Mouse (Mus musculus): Measurements from ENCODE around the gene Bcl7c.

The Bcl7c gene

DNA sequence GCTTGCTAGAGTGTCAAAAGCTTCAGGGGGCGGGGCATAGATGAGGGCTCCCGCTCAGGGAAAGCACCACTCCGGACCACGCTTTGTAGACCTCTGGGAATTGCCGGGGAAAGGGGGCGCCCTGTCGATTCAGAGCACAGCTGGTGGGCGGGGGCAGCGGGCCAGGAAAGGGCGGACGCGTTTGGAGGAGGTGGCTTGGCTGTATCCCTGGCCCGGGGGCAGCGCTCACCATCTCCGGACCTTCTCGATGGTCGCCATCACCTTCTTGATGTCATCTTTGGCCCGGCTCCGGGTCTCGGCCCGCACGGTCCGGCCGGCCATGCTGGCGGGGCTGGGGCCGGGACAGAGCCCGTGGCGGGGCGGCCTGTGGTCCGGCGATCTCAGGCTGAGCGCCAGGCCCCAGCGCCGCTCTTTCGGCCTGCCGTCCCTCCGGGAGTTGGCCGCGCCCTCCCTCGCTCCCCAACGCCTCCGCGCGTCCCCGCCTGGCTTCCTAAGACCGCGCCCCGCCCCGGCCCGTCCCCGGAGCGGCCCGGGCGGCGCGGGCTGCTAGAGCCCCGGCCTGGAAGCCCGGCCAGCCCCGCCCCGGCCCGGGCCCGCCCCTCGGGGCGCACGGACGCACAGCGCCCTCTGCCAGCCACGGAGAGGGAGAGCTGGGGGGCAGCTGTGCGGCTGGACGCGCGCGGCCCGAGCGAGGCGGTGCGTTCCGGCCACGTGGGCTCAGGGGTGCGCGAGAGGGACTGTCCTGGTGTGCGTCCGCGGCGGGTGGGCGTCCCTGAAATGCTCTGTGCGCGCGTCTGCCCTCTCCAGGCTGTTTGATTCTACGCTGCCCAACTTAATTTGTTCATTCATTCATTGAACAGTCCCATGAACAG is at the start of gene Bcl7c:
Bcl7c (minus strand) TSS at position 727 of the 872 bp plus-strand sequence.
- WGBS = under 1% methylated on average over 82 of the region's 90 CpGs

DNA sequence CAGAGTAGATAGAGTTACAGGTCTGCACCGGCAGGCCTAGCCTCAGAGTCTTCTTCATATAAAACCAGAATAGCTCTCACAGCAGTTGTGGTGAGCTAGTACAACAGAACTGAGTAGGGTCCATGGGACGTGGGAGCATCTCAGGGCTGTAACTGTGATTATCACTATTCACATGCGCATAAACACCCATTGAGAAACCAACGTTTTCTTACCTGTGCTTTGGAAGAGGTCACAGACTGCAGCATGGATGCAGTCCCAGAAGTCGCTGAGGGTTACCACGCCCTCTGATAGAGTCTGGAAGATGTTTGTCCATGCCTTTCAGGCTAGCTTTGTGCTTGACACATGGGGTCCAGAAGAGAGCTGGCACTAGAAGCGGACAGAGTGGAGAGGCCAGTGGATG is 45.0 kb upstream of the Bcl7c start:
- WGBS = 83% methylated on average over 7 of the region's 7 CpGs

DNA sequence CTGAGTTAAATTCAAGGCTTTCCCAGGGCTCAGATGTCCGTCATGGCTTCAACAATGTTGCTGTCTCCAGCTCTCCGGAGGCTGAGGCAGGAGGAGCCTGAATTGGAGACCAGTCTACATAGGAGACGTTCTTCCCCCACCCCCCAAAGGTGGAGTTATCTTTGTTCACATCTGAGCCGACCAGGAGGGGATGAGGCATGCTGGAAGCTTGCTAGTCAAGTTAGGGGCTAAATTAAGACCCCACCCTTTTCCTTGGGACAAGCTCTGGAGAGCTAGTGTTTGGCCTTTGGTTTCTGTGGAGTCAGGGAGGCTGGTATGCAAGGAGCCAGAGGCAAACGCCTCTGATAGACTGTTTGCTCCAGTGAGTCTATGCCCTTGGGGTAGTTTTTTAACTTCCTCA is 44.4 kb upstream of the Bcl7c start:
- WGBS = 63% methylated on average over 5 of the region's 5 CpGs

DNA sequence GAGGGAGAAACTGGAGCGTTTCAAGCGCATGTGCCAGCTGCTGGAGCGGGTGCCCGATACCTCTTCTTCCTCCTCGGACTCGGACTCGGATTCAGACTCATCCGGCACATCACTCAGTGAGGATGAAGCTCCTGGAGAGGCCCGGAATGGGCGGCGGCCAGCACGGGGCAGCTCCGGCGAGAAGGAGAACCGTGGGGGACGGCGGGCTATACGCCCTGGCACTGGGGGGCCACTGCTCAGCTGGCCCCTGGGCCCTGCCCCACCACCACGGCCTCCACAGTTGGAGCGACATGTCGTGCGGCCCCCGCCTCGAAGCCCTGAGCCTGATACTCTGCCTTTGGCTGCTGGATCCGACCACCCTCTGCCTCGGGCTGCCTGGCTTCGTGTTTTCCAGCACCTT is 43.3 kb upstream of the Bcl7c start:
- WGBS = 94% methylated on average over 26 of the region's 27 CpGs

DNA sequence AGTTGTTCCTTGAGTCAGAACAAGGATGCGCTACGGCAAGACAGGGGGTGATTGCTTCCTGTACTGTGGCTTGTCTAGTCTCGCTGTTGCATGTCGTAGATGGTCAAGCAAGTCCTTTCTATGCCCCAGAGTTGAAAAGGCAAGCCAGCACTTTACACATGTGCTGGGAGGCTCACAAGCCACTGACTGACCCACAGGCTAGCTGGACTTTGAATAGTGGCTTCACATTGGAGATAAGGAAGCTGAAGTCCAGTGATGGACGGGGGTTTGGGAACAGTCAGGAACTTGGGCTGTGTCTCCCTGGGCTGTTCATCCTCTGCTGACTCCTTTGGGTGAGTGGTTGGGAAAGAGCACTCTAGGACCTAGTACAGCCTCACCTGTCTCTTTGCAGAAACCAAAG is 42.9 kb upstream of the Bcl7c start:
- 96% methylated on average over 5 of the region's 5 CpGs for WGBS

DNA sequence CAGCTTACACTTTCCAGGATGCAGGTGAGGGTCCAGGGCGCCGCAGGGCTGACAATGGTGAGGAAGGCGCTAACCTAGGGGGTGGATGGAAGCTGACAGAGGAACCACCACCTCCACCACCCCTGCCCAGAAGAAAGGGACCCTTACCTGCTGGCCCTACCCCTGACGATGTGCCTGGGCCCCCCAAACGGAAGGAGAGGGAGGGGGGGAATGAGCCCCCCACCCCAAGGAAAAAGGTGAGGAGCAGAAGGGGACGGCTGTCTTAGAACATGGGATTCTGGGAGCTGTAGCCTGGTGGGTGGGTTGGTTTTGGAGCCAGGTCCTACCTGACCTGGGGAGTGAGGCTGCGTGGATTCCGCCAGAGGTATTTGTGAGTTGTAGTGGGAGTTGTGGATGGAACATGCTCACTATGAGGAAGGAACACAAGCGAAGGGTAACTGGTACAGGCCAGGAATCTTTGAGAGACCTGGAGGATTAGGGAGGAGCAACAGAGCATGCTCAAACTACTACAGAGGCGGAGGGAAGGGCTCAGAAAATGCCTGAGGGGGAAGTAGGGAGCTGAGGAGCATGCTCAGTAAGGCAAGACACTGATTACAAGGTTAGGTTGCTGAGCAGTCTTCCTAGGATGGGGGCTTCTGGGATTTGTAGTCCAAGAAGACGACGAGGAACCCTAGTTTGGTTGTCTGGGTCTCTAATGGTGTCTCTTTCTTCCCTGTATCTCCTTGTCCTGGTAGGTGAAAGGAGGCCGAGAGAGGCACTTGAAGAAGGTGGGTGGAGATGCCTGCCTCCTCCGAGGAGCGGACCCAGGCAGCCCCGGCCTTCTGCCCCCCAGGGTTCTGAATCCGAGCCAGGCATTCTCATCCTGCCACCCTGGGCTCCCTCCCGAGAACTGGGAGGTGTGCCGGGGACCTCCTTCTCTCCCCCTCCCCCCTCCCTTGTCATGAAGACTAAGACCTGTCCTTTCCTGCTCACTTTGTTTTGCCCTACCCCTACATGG is 41.7 kb upstream of the Bcl7c start:
- WGBS = 65% methylated on average over 19 of the region's 19 CpGs

DNA sequence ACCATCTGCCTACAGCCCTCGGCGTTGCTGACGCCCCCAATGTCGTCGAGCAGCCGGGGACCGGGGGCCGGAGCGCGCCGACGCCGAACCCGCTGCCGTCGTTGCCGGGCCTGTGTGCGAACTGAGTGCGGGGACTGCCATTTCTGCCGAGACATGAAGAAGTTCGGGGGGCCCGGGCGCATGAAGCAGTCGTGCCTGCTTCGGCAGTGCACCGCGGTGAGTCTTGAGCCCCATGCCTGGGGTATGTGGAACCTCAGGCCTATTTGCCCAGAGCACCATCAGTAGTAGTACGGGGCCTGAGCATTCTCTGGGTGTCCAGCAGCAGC is 39.5 kb upstream of the Bcl7c start:
- WGBS = 93% methylated on average over 28 of the region's 28 CpGs

DNA sequence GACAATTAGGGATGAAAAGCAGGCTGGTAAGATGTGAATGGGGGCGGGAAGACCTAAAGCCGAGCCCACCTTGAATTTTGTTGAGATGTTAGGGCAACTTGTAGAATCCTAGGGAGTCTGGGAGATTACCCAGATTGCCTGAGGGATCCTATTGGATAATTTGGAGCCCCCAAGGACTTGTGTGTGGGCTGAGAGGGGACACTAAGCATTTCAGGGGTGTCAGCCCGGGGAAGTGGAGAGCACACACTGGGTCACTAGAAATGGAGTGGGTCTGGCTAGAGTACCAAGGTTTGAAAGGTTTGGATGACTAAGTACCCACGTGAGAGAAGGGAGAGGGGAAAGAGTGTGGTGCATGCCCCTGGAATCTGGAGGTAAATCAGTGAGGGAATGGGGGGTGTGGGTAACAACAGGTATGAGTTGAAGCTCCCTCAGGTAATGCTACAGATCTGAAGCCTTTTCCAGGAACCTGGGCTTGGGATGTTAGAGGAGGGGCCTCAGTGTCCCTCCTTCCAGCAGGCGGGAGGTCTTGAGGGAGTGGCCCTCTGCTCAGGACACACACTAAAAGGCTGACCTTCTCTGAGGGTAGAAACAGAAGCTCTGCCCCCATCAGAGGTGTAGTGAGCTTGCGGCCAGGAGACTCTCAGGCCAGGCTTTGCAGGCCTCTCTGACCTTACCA is 39.0 kb upstream of the Bcl7c start:
- WGBS = 48% methylated on average over 6 of the region's 6 CpGs

DNA sequence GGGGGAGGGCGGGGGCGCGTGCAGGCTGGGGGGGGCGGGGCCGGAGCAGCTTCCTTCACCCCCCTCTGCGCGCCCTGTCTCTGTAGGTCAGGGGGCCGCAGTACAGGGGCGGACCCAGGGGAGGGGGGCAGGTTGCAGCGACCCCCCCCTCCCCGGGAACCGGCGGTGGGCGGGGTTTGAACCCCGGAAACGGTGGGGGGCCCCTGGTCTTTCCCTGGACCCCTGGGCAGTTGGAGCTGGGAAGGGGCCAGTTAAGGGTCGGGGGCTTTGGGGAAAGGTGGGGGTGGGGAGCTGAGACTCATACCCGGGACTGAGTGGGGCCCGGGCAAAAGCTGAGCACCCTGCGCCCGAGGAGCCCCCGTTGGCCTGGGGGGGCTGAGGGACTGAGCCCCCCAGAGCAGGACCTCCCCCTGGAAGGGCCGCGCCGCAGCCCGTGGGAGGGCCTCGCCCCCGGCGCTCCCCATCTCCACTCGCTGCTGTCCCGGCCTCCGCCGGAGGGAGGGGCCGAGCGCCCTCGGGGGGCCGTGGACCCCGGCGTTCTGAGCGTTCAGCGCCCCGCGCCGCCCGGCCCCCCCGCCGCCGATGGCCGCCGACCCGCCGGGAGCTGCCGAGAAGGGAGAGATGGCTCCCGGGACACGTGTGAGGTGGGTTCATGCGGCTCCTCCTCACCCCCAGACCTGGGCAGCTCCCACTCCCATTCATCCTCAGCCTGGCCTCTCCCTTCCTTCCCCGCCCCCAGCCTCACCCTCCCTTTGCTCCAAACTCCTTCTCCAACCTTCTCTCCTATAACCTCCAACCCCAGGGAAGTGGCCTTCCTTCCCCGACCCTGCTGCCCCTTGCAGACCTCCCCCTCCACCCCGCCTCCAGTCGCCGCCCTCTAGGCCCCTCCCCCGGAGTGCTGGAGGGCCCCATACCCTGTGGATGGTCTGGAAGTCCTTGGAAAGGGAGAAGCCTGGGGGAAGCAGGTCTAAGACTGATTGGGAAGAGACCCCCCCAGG is 38.1 kb upstream of the Bcl7c start:
- WGBS = 1% methylated on average over 62 of the region's 62 CpGs

DNA sequence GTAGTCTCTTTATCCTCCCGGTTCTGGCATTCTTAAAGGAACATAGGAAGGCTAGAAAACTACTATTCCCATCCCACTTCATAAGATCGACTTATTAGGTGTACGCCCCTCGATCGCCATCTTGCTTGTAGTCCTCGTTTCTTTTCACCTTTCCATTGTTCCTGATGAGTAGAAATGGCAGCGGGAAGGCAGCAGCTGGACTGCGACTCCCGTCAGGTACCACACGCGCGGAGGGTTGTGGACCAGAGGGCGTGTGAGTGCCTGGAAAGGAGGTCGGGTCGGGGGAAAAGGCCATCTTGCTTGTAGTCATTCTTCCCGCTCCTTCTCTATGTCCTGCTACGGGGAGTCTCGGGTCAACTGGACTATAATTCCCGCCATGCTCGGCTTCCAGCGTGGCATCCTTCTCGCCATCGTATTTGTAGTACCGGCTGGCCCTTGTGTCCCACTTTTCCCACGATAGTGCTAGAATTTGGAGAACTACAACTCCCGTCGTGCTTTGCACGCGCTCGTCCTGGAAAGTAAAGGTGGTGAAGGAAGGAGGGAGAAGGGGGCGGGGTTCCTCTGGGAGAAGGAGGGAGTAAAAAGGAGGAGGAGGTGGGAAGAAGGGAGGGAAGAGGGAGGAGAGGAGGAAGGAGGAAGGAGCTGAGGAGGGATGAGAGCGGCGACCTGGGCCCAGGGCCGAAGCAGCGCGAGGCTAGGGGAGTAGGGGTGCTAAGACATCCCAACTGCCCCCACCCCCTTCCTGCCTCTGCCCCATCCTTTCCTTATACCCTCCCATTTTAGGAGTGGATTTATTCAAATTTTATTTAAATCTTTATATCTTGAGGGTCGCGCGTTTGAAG is 37.1 kb upstream of the Bcl7c start:
- under 1% methylated on average over 39 of the region's 39 CpGs for WGBS

DNA sequence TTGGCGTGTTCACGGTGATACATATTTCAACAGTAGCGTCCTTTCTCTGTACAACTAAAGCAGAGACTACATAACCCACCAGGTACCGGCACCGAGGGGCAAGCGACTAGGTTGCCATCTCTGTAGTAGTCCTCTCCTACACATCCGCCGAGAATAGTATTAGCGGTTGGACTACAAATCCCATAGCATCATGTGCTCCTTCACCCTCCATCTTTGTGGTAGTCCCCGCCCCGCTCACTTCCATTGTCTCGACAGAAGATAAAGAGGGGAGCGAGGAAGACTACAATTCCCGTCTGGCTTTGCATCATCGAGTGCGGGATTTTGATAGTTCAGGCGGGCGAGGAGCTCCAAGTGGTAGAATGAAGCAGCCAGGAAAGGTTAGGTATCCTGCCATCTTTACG is 36.5 kb upstream of the Bcl7c start:
- under 1% methylated on average over 19 of the region's 19 CpGs for WGBS

DNA sequence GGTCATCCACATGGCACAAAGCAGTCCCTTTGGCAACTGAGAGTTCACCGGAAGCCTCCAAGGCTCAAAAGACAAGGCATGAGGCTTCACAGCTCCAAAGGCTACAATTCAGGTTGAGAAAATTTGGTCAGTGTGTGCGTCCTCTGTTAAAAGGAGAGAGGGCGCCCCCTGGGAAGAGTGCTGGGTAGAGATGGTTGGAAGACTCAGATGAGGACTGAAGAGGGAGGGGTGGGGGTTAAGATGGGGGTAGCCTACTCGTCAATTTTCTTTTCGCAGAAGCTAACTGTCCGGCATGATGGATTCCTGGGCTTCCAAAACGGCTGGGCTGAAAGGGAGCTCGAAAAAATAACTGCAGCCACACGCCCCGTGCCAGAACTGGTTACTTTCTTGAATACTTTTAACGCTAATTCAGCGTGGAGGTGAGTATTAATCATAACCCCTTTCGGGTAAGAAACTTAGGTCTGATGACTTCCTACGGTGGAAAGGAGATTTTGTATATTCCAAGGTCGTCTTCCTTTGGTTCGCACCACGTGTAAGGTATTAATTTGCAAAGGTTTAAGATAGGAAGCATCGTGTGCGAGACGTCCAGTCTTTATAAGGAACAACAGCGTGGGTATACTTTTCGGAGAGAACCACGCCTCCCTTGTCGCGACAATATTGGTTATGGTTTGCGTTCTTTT is 35.8 kb upstream of the Bcl7c start, which contains the start of gene Fbxl19:
Fbxl19 (plus strand) TSS at position 178 of the 680 bp plus-strand sequence.
- 1% methylated on average over 26 of the region's 26 CpGs for WGBS

DNA sequence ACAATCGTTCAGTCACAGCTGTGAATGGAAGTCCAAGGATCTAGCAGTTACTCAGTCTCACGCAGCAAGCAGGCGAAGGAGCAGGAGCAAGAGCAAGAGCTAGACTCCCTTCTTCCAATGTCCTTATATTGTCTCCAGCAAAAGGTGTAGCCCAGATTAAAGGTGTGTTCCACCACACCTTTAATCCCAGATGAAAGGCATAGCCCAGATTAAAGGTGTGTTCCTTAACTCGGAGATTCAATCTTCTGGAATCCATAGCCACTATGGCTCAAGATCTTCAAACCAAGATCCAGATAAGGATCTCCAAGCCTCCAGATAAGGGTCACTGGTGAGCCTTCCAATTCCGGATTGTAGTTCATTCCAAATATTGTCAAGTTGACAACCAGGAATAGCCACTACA is 23.3 kb upstream of the Bcl7c start, which contains the start of gene Ctf2:
Ctf2 (minus strand) TSS at position 101 of the 400 bp plus-strand sequence.
- 88% methylated on average over 1 of the region's 5 CpGs for WGBS

DNA sequence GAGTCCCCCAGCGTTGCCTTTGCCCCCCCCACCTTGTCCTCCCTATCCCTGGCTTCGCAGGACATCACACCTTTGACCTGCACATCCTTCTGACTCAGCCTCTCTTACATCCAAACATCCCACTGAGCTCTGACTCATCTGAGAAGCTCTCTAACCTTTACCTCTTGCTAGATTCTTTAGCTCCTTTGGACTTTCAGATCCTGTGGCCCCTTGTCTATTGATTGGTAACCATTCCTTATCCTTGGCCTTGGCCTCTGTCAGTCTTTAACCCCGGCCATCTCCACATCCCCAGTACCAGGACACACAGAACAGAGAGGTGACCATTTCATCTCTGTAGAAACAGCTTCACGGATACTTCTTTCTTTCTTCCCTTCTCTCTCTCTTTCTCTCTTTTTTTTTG is 21.4 kb upstream of the Bcl7c start:
- 74% methylated on average over 4 of the region's 4 CpGs for WGBS

DNA sequence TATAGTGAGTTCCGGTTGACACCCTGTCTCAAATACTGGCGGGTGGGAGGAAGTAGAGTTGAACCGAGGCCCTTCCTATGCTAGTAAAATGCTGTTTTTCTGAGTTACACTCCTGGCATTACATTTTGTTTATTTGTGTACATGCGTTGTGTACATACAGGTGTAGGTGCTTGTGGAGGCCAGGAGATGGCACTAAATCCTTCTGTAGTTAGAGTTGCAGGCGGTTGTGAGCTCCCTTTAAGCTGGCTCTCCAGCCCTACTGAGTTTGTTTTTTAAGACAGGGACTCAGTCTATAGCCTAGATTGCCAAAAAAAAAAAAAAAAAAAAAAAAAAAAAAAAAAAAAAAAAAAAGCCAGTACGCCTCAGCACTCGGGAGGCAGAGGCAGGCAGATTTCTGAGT is 19.2 kb upstream of the Bcl7c start:
- 82% methylated on average over 7 of the region's 7 CpGs for WGBS

DNA sequence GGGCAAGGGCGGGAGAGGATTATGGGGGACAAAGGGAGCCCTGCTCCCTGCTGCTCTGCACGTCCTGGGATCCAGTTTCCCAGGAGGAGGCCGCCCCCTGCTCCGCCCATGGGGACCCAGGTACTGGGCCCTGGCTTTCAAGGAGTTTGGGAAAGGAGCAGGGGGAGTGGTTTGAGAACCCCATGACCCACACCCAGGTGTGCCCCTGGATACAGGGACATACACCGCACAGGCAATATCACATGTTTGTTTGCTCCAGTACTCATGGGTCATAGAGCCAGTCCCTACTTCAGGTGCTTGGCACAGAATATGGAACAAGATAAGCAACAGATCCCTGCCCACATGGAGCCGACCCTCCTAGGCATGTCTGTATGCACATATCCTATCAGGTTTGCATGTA is 17.2 kb upstream of the Bcl7c start:
- WGBS = 84% methylated on average over 6 of the region's 6 CpGs

DNA sequence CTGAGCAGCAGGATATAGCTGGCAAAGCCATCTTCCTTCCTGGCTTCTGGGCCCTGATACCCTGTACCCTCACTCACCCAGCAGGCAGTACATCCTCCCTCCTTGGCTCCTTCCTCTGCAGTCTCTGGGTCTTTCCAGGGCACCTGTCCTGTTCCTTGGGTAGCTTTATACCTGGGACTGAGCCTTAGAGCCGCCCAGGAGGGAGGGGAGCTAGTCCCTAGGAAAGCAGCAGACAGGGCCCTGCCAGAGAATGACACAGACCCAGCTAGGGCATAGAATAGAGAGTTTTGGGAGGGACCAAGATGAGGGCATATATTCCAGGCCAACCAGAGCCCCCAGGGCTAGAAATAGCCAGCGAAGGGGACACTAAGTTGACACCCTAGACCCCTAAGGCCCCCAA is 16.8 kb upstream of the Bcl7c start:
- 81% methylated on average over 2 of the region's 2 CpGs for WGBS

DNA sequence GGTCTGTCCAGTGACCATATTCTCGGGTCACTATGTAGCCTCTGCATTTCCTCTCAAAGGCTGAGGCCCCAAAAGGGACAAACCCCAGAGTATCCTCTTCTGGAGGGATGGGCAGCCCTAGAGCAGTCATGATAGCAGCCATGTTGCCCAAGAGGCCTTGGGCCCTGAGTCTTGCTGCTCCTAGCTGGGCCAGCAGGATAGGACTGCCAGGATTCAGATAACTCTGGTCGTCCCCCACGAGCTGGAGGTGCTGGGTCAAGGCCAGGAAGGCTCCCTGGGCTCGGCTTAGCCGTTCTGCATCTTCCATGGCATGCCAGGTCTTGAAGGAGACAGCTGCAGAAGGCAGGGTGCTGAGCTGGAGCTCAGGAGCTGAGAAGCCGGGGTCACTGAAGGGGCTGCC is 10.5 kb upstream of the Bcl7c start:
- WGBS = 92% methylated on average over 6 of the region's 6 CpGs

DNA sequence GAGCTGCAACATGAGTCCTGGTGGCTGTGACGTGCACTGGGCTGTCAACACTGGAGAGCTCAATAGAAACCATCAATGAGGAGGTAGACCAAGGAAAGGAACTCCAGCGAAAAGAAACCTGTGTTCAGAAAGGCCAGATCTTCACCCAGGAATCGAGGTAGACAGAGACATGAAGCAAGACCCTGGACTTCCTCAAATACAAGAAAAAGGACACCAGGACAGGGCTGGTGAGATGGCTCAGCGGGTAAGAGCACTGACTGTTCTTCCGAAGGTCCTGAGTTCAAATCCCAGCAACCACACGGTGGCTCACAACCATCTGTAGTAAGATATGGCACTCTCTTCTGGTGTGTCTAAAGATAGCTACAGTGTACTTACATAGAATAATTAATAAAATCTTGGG is 9.6 kb upstream of the Bcl7c start:
- WGBS = 93% methylated on average over 6 of the region's 6 CpGs

All from cerebral cortex, adult 2 months (tissue).